Mouse (Mus musculus) E14TG2a.4 (cell line): ENCODE results near the gene Gm13695.
A peak's percentile ranks its signal among the peaks of the same experiment; 100 is the strongest.
"Not testable (repeated sequence)": the region's sequence is repeated elsewhere in the genome, so short reads cannot be mapped to it uniquely, and the experiment has no call there.

Source experiments
- H3K27me3 ChIP-seq: 2 replicates; pipeline ENCODE4 v1.6.1; 2014; ENCODE audit warnings: low read length, control low read depth; ENCODE audit not compliant: insufficient read depth
- H3K36me3 ChIP-seq: 2 replicates; pipeline ENCODE4 v1.6.1; 2014; ENCODE audit warnings: low read length, control low read depth; ENCODE audit not compliant: insufficient read depth
- H3K4me1 ChIP-seq: replicated peaks from 2 replicates; pipeline ENCODE4 v1.6.1; 2014; ENCODE audit warnings: low read depth, low read length, control low read depth
- H3K4me3 ChIP-seq: replicated peaks from 2 replicates; pipeline ENCODE4 v1.5.1; 2014; ENCODE audit warnings: mild to moderate bottlenecking, low read length
- H3K9me3 ChIP-seq: 2 replicates; pipeline ENCODE4 v1.6.1; 2014; ENCODE audit warnings: low read length, control low read depth
- CTCF ChIP-seq: conservative IDR thresholded peaks from 2 replicates; pipeline ENCODE4 v1.5.1; 2014; ENCODE audit warnings: low read length
- NANOG ChIP-seq: IDR thresholded peaks from 2 replicates; pipeline ENCODE4 v1.6.1; 2014; ENCODE audit warnings: borderline replicate concordance, low read length, mixed read lengths
- POU5F1 ChIP-seq: IDR thresholded peaks from 2 replicates; pipeline ENCODE4 v1.6.1; 2014; ENCODE audit warnings: low read length, borderline replicate concordance

Gm13695 gene

GRCm38 (mm10) chr2:83967013-83967412 is at the start of gene Gm13695:
Gm13695 (plus strand) TSS chr2:83967313.
- not testable (repeated sequence) for H3K4me1 ChIP-seq, H3K9me3 ChIP-seq, H3K4me3 ChIP-seq, H3K36me3 ChIP-seq, H3K27me3 ChIP-seq

GRCm38 (mm10) chr2:83929478-83930088 is 37.5 kb upstream of the Gm13695 start:
- no peaks in the 10 kb centered on the region for H3K27me3 ChIP-seq
- TF ChIP-seq NANOG: no peak
- TF ChIP-seq POU5F1: no peak
- no peak for TF ChIP-seq CTCF

GRCm38 (mm10) chr2:83940931-83941361 is 26.2 kb upstream of the Gm13695 start, which contains the start of gene Zswim2:
Zswim2 (minus strand) TSS chr2:83941228.
- H3K36me3 ChIP-seq: no peaks in the 10 kb centered on the region
- H3K27me3 ChIP-seq: peaks cover 5% of the 10 kb centered on the region; the same call in 1 of the 2 replicates
- TF ChIP-seq CTCF (no peak), POU5F1 (no peak), NANOG (no peak)
- no peaks in the 10 kb centered on the region for H3K4me1 ChIP-seq
- H3K9me3 ChIP-seq: no peaks in the 10 kb centered on the region
- peak within 1 kb of the TSS; percentile 58 for H3K4me3 ChIP-seq

More at GRCm38 (mm10) chr2:83929478-83930088, 37.5 kb upstream of the Gm13695 start:
- Histone ChIP-seq H3K4me1 (no peaks in the 10 kb centered on the region), H3K36me3 (no peaks in the 10 kb centered on the region), H3K4me3 (no peak overlapping the region), H3K9me3 (peaks cover 22% of the 10 kb centered on the region)

- Histone ChIP-seq H3K9me3 (no peaks in the 10 kb centered on the region), H3K27me3 (peaks cover 5% of the 10 kb centered on the region; the same call in 1 of the 2 replicates), H3K36me3 (no peaks in the 10 kb centered on the region), H3K4me1 (no peaks in the 10 kb centered on the region), H3K4me3 (no peak overlapping the region)
- no peak for TF ChIP-seq NANOG
- TF ChIP-seq CTCF: no peak
- no peak for TF ChIP-seq POU5F1
These were observed 25.7 kb upstream of the Gm13695 start for GRCm38 (mm10) chr2:83941378-83941777.

- Histone ChIP-seq H3K4me3 (no peak overlapping the region), H3K9me3 (no peaks in the 10 kb centered on the region), H3K36me3 (no peaks in the 10 kb centered on the region), H3K27me3 (peaks cover 5% of the 10 kb centered on the region; the same call in 1 of the 2 replicates), H3K4me1 (no peaks in the 10 kb centered on the region)
- TF ChIP-seq NANOG: no peak
- TF ChIP-seq CTCF: no peak
- TF ChIP-seq POU5F1: no peak
These were observed 25.3 kb upstream of the Gm13695 start for GRCm38 (mm10) chr2:83941792-83942191.

GRCm38 (mm10) chr2:83955393-83955792 is 11.7 kb upstream of the Gm13695 start, which contains the start of gene Gm13698:
Gm13698 (plus strand) TSS chr2:83955693.
- not testable (repeated sequence) for H3K36me3 ChIP-seq, H3K27me3 ChIP-seq, H3K4me3 ChIP-seq, H3K9me3 ChIP-seq, H3K4me1 ChIP-seq

GRCm38 (mm10) chr2:83961203-83961602 is 5.9 kb upstream of the Gm13695 start, which contains the start of gene Gm13693:
Gm13693 (plus strand) TSS chr2:83961503.
- not testable (repeated sequence) for H3K4me1 ChIP-seq, H3K36me3 ChIP-seq, H3K27me3 ChIP-seq, H3K9me3 ChIP-seq, H3K4me3 ChIP-seq

GRCm38 (mm10) chr2:83972823-83973222 is 5.7 kb downstream of the Gm13695 start, which contains the start of gene Gm13696:
Gm13696 (plus strand) TSS chr2:83973123.
- H3K36me3 ChIP-seq, H3K4me1 ChIP-seq, H3K27me3 ChIP-seq, H3K4me3 ChIP-seq, H3K9me3 ChIP-seq: not testable (repeated sequence)

- not testable (repeated sequence) for H3K4me3 ChIP-seq, H3K9me3 ChIP-seq, H3K27me3 ChIP-seq, H3K36me3 ChIP-seq, H3K4me1 ChIP-seq
These were observed 11.5 kb downstream of the Gm13695 start, which contains the start of gene Gm13694 for GRCm38 (mm10) chr2:83978633-83979032. Gm13694 (plus strand) TSS chr2:83978933.

- H3K36me3 ChIP-seq, H3K27me3 ChIP-seq, H3K4me3 ChIP-seq, H3K4me1 ChIP-seq, H3K9me3 ChIP-seq: not testable (repeated sequence)
These were observed 17.3 kb downstream of the Gm13695 start, which contains the start of gene Gm13697 for GRCm38 (mm10) chr2:83984443-83984842. Gm13697 (plus strand) TSS chr2:83984743.

- H3K36me3 ChIP-seq, H3K4me3 ChIP-seq, H3K27me3 ChIP-seq, H3K4me1 ChIP-seq, H3K9me3 ChIP-seq: not testable (repeated sequence)
These were observed 23.1 kb downstream of the Gm13695 start, which contains the start of gene Gm13691 for GRCm38 (mm10) chr2:83990253-83990652. Gm13691 (plus strand) TSS chr2:83990553.

- not testable (repeated sequence) for H3K4me1 ChIP-seq
These were observed 26.6 kb downstream of the Gm13695 start for GRCm38 (mm10) chr2:83993639-83994255.

GRCm38 (mm10) chr2:83994526-83994925 is 27.4 kb downstream of the Gm13695 start:
- H3K4me1 ChIP-seq, H3K4me3 ChIP-seq, H3K27me3 ChIP-seq, H3K9me3 ChIP-seq, H3K36me3 ChIP-seq: not testable (repeated sequence)

More at GRCm38 (mm10) chr2:83993639-83994255, 26.6 kb downstream of the Gm13695 start:
- H3K36me3 ChIP-seq, H3K27me3 ChIP-seq, H3K4me3 ChIP-seq, H3K9me3 ChIP-seq: not testable (repeated sequence)
